Mouse (Mus musculus) thymus, postnatal 0 days (tissue): ENCODE results near the gene Ecpas. TPM values are rescaled to one million over a fixed set of nuclear protein-coding genes. Genes with fewer than 3 reads are reported as not detected.
A peak's percentile ranks its signal among the peaks of the same experiment; 100 is the strongest.

Experiments
- DNase-seq: peaks from one replicate; pipeline ENCODE4 v3.0.0-alpha.2; 2015; ENCODE audit warnings: low spot score
- polyA plus RNA-seq: library from polyadenylated mRNA; unstranded; fragments of >200 nt; fragmentation: Nextera tagmentation; extraction: Ambion mirVana; gene quantifications from 2 replicates; pipeline ENCODE4 v1.2.1, GENCODE M21; 2015

Ecpas gene
- polyA plus RNA-seq: 28.0 and 28.1 TPM in 2 replicates

DNA sequence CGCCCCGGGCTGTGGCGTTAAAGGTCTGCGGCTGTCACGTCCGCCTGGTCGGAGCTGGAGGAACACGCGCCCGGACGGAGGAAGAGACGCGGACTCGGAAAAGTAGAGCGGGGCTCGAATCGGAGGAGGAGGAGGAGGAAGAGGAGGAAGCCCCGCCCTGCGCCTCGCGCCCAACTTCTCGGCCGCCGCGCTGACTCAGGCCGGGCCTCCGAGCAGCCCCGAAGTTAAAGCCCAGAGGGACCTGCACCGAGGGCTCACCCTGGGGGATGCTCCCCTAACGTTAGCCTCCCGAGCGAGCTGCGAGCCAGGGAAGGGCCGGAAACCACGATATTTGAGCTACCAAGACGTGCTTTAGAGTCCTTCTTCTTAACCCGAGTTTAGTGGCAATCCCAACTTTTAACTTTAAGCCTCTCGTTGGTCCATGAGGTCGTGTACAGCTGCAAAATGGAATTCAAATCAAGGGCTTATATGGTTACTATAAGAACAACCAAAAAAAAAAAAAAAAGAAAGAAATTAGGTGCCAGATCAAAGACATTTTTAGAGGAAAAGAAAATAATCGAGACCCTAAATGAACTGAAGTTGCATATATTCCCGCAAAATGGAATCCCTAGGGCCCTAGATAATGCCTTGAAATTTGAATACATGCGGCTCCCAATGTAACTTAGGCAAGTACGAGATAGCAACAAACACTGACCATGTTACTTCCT, at the start of gene Ecpas:
Gene Ecpas, minus strand, starts transcription at position 121 of the 707 bp plus-strand sequence.
- DNase-seq: peak; percentile 68

DNA sequence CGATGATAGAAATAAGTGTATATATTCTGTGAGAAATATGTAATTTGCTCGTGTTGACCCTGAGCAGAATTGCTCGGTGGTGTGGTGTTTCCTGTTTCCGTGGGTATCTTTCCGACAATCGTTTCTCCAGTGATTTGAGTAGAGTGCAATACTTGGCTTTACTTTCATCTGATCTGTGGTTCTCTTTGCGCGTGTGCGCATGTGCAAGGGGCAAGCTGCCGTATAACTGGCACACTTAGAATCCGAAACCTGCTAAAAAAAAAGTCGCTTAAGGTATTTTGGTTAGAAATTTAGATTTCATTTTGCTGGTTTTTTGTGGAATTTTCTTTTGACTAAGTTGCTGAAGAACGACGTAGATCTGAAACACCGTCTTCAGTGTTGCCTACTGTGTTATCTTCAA, 49.2 kb upstream of the Ecpas start:
- DNase-seq: no peak

DNA sequence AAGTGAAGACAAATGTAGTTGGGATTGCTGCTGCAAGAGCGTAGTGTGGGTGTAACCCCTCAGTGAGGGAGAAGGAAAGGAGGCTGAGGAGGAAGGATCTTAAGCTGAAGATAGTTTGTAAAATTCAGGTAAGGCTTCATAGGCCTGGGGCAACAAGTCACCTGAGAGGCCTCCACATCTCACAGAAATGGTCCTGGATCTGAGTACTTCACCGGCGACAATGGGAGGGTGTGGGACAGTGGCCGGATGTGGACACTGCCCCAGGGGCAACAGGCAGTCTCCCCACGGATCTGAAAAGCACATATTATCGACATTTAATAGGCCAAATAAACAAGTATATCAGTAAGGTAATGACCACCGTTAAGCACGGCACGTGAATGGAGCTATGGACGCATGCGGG, 40.1 kb upstream of the Ecpas start:
- DNase-seq: no peak

DNA sequence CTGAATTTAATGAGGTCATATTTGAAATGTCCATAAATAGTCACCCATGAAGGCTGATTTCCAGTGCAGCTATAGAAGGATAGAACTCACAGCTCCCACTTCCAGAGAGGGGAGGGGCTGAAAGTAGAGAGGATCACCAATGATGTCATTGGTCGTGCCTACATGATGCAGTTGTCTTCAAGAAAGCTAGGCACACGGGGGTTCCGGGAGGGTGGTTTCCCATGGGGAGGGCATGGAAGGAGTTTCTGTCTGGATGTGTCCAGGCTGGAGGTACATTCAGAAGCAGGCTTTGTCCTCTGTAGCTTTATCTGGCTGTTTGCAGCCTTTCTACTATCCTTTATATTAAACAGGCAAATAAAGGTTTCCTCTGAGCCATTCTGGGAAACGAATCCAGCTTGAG, 35.8 kb upstream of the Ecpas start:
- no peak for DNase-seq

DNA sequence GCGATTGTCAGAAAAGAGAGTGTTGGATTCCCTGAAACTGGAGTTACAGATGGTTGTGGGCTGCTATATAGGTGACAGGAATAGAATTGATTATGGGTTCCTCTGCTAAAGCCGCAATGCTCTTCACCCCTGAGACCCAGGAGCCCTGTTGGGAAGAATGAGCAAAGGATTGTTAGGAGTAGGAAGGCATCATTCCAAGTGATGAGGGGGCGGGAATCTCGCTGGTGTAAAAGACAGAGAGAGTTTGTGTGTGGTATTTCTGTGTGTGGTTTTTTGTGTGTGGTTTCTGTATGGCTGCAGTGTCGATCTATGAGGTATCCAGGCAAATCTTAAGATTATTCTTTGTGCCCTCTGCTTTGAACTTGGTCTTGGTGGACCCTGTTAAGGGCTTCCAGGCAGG, 32.1 kb upstream of the Ecpas start:
- DNase-seq: no peak

DNA sequence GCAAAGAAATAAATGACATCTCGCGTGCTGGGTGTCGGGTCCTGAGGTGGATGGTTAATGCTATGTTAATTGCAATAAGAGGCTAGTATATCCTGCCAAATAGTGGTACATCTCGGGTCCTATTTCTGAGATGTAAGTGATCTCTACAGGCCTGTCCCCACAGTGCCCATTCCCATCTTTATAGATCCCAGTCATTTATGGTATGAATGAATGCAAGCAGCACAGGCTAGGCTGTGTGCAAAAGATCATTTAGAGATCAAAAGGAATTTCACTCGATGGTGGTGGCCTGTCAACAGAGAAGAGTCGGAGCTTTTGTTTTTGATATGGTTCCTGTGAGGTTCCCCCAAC, 31.6 kb upstream of the Ecpas start:
- peak; percentile 44 for DNase-seq

DNA sequence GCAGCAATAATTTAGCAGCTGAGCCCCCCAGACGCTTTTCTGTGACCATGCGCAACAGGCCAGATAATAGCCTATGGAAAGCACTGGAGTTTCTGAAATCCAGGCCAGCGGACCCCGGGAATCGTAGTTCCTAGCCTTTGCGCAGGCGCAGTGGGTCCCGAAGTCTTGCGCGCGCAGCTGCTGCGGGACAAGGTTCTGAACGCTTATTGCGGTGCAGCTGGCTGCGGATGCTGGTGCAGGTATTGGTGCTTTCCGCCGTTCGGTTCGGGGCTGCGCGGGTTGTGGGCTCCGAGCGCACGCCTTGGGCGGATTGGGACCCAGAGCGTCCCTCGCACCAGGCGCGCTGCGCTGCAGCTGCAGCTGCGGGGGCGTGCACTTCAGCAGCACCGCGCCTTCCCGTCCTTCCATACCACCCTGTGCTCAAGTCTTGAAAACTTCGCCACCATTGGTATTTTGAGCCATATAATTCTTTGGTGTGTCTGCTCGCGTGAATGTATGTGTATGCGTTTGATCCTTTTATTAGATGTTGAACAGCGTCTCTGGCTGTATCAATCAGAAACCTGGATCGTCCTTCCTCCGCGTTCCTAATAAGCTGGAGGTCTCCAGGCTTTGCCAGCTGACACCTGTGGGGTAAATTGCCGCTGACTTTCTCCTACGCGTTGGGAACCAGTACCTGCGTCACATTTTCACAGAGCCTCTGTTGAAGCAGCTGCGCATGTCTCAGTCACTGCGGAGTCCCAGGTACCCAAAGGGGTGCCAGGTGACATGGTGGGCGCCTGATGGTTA, 31.1 kb upstream of the Ecpas start, which contains the start of gene Zkscan16:
Gene Zkscan16, plus strand, starts transcription at position 209 of the 786 bp plus-strand sequence.
- DNase-seq: peak; percentile 73

DNA sequence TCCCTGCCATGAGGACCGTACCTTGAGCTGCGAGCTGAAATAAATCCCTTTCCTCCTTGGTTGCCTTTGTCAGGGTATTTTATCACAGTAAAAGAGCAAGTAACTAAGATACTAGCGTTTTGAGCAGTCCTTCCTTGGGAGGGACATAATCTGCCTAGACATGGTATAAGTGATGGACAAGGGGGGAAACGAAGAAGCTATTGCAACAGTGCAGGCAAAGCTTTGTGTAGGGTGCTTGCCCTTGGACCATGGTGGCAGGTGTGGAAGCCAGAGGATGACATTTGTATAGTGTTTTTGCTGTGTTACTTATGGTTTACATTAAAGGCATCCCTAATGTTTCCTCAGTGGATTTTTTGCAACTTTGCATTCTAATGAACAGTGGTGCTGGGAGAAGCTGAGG, 30.4 kb upstream of the Ecpas start:
- no peak for DNase-seq

DNA sequence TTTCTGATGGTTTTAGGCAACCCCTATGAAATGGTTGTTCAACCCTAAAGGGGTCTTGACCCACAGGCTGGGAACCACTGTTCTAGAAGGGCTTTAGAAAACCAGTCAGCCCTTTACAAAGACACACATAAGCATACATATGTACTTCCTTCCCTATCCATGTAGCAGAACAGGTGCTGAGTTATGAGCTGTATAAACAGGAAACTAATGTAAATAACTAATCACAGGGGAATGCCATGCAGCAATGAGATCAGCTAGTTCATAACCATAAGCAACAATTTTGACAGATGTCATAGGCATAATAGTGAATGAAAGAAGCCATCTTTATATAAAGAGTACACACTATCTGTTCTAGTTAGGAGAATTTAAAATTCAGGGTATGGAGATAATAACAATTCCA, 29.1 kb upstream of the Ecpas start:
- DNase-seq: no peak

DNA sequence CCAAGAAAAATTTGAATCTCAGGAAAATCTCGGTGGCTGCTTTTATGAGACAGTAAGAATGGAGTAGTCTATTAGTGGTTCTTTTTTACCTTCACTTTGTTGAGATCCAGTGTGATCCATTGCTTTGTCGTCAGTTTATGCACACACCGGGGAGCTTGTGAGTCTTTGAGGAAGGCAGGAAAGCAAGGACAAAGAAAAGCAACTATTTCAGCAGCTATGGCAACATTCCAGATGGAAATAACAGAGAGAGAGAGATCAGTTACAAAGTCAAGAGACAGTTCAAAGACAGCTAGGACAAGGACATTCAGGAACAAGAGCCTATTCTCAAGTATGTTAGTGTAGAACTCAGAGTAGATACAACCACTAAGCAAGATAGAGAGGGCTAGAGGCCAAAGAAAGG, 23.3 kb upstream of the Ecpas start:
- no peak for DNase-seq

DNA sequence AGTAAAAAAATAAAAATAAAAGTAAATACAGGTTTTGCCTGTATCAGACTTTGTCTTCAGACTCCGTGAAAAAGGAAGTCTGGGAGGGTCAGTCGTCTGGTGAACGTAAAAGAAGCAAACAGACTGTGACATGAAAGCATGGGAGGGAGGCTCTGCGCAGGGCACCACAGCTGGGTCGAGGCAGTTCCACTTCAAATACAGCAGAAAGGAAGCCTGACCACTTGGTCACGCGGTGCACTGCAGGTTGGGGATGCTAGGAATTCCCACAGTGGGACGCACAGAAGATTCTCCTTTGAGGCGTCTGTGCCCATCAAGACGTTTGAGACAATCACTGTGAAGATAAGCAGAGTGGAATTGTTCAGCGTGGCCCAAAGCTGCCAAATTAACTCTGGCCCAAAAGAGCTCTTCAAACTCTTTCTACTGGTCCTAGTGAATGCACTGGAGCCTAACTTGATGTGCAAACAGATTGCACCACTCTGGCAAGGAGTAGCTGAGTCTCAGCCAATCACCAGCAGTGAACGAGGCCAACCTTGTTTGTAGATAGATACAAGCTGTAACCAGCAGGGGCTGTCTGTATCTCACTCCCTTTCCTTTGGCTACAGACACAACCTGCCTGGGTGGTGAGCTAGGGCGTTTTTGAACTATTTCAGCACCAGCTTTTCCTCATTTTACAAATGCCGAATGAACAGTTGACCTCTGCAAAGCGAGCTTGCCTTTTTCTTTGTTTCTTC, 22.4 kb upstream of the Ecpas start:
- DNase-seq: peak; percentile 72

DNA sequence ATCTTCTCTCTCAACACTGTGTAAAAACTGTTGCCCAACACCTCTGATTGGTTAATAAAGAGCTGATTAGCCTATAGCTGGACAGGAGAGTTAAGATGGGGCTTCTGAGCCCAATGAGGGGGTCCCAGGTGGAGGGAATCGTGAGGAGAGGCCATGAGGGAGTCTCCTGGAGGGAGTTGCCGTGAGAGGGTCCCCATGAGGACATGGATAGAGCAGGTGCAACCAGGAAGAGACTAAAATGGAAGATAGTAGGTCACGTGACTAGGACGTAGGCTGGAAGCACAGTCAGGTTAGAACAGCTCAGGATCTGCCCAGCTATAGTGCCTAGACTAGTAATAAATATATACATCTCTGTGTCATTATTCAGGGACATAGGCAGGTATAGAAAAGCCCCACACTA, 21.8 kb upstream of the Ecpas start:
- DNase-seq: no peak

DNA sequence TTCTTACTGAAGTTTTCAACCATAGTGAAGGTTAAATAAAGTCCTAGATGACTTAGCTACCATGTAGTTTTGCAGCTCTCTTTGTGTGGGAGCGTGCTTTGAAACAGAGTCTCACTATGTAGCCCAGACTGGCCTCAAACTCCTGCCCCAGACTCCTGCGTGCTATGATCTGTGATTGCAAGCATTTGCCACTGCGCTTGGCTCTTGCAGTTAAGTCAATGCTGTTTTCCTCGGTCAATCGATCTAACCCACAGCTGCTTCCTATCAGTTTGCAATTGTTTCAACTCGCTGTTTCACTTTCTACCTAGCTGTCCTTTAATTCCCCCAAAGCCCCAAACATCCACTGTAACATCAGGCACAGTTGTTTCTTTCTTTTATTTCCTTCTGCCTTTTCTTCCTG, 20.0 kb upstream of the Ecpas start:
- DNase-seq: no peak

DNA sequence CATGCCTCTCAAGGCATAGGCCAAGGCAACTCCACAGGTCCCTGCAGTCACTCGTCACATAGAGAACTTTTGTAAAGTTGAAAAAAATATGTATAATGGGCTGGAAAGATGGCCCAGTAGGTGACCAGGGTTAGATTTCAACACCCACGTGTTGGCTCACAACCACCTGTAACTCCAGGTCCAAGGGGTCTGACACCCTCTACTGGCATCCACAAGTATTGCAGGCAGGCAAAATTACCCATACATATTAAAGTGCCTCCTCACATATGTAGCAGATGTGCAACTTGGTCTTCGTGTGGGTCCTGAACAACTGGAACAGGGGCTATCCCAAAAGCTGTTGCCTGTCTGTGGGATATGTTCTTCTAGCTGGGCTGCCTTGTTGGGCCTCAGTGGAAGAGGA, 15.1 kb upstream of the Ecpas start:
- DNase-seq: no peak

DNA sequence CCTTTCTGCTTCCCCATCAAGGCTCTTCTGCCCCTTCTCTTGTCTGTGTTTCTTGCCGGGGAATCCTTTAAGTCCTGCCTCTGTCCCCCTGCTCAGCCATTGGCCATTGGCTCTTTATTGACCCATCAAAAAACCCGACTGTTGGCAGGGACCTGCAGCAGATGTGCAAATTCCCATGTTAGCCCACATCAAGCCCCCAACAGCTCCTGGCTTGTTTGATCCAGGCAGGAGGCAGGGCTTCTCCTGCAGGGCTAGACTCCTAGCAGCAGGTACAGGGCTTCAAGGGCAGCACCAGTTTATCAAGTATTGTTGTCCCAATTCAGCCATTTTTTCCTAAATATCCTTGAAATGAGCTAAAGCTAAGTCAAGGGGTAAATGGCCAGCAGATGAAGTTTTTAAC, 13.6 kb upstream of the Ecpas start:
- no peak for DNase-seq

DNA sequence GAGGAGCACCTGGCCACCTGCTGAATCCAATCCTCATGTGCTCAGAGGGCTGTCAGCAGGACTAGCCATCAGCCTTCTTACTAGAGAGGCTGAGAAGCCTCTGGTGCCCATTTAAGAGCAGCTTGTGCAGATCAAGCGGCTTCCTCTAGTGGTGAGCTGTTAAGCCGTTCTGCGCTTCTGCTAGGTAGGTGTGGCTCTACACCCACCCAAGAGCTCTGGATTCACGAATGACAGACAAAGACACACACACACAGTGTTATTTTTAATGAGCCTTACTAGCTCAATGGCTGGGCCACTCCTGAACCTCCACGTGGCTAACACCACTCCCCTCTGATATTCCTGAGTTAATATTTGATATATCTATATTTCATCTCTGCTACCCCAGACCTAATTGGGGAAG, 13.1 kb upstream of the Ecpas start:
- no peak for DNase-seq

DNA sequence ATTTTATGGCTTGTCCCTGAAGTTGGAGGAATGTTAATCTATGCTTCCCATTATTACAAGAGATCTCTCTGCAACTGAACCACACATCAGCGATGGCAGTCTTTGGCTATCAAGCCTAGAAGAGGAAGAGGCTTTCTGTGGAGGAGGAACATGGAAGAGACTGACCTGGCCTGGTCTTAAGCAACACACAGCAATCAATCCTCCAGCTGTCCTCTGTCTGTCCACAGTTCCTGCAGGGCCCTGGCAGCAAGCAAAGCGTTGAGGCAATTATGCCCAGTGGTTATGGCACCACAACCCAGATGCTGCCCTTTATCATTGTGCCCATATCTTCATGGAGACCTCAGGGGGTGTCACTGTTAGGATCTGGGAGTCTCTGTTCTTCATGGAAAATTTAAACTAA, 11.4 kb upstream of the Ecpas start:
- DNase-seq: no peak

DNA sequence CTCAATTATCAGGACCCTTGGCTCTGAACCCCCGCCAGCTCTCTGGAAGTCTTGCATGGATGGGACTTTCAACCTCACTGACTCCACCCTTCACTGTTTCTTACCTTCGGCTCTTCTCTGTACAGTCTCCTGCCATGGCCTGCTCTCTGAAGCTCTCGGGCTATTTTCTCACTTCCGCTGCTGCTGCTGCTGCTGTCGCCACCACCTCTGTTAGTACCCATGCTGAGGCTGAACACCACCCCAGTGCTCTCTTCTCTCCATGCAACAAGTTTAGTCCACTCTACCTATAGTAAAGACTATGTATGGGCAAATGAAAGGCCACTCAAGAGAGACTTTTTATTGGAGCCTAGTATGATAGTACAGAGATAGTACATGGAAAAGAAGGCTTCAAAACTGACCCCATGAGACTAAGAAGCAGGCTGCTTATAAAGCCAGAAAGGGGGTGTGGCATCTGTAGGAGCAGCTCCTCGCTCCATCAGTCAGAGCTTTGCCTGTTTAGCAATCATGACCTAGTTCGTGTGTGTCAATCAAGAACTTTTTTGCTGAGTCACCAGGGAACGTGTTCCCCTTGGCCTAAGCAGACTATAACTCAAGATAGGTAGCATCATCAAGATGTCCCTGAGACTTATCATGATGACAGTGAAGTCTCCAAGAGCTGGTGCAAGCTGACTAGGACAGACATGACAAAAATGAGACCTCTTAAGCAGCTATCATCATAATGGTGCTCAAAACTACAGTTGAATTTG, 2.7 kb upstream of the Ecpas start:
- DNase-seq: peak; percentile 24

DNA sequence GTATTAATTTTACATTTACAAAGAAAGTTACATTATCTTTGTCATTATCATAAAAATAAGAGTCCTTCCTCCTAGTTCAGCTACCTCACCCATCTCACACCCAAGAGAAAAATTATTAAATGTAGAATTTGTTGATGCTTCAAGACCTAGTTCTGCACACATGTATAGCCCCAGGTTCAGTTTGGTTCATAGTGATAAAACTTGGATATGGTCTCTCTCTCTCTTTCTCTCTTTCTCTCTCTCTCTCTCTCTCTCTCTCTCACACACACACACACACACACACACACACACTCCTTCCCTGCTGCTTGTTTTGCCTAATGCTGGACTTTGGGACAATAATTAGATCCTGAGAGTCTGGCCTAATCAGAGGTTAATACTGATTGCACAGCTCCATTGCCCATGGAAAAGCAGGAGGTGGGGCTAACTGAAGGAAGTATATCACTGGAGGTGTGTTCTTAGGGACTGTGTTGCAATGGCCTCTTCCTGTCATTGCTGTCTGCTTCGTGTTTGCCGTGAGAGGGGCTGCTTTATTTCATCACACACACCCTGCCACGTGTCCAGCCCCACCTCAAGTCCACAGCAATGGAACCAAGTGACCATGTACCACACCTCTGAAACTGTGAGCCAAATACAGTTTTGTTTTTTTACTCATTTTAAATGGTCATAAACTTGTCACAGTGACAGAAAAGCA, 932 bp upstream of the Ecpas start:
- no peak for DNase-seq

DNA sequence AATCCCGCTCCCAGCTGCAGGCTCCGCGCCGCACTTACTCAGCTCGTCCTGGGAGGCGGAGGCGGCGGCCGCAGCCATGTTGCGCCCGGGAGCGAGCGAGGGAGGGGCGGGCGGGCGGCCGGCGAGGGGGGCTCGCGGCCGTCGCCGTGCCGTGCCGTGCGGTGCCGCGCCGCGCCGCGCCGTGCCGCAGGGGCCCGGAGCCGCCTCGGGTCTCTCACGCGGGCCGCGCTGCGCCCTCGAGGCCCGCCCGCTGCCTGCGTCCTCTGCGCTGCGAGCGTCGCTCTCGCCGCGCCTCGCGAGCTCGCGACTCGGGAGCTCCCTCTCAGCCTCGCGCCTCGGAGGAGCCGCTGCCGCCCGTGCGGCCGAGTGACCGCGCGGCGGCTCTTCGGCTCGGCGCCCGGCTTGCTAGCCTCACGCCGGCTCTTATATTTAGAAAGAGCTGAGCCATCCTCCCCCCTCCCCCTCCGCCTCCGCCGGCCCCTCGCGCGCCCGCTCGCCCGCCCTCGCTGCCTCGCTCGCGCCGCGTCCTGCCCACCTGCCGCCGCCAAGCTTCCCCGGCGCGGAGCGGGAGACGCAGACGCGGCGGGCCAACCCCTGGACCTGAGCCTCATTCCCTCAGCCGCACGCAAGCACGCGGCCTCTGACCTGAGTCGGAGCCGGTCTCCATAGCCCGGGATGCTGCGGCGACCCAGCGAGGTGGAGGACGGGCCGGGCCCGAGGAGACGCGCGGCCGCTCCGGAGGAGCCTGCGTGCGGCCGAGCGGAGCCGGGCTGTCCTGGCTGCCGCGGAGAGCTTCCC, 519 bp downstream of the Ecpas start:
- DNase-seq: peak; percentile 69
